Mouse (Mus musculus) embryonic stem cell, embryonic (primary cell): ENCODE results near the gene Zfp664.

Experiments used
- CTCF ChIA-PET, 4 experiments: fragments of 300-600 bp in 2 of 4; fragments of 350-600 bp in 2 of 4; sonication (Branson Sonifier 250); formaldehyde crosslinking; loops; one replicate each; lab custom pipeline; 2022; ENCODE audit warnings: inconsistent platforms in 2 of 4; lab: Charles Lee
- POLR2A ChIA-PET, 4 experiments: fragments of 300-600 bp in 2 of 4; fragments of 350-600 bp in 2 of 4; sonication (Branson Sonifier 250); formaldehyde crosslinking; loops; one replicate each; lab custom pipeline; 2022; ENCODE audit warnings: antibody characterized with exemption in 4 of 4, inconsistent platforms in 1 of 4; lab: Charles Lee

Gene Zfp664

DNA sequence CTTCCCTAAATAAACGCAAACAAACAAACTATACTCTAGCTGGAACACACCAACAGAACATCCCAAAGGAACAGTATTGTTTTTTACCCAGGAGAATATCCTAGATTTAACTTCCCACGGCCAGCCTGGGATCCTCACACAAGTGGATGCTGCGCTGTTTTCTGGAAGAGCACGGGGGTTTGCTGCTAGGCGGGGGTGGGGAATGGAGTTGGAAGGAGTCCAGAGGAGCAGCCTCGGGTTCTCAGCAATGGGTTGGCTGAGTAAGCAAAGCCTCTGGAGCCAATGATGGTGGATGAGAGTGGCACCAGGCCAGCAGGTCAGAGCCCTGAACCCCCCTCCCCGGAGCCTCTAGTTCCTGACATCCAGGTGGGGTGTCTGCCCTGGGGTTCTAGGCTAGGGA is 72.1 kb downstream of the Zfp664 start:
- ChIA-PET POLR2A (no interaction called here), CTCF (interaction anchor here in 1 of 4 experiments (0.6 kb wide), 1 partner anchor 45 kb away, joined by 4 read pairs; no protein-coding TSS in a partner anchor)

DNA sequence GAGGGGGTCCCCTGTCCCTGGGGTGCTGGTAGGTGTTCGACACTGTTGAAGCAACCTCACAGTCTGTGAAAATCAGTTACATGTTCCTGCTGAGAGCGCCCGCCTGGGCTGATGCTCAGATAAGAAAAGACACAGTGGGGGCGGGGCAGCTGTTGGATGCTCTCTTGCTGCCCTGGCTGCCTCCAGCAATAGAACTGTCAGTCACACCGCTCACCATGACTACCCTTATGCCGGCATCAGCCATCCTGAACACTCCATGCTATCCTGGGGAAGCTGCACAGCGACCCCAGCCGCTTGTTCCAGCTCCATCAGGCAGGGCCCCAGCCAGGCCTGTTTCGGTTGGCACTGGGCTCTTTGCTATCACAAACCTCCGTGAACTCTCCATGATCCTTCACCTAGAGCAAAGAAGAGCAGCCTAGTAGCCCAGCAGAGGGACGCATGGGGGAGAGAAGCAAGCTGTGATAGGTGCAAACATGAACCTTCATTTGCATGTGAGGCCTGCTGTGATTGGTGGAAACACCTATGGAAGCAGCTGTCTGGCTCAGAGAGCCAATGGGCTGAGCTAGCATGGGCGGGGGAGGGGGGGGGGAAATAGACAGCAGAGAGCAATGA is 80.8 kb downstream of the Zfp664 start:
- POLR2A ChIA-PET = interaction anchor here (0.6 to 1.4 kb wide), 7 partner anchors 22 to 391 kb away, joined by 3 to 6 read pairs (median 3); no protein-coding TSS in a partner anchor

DNA sequence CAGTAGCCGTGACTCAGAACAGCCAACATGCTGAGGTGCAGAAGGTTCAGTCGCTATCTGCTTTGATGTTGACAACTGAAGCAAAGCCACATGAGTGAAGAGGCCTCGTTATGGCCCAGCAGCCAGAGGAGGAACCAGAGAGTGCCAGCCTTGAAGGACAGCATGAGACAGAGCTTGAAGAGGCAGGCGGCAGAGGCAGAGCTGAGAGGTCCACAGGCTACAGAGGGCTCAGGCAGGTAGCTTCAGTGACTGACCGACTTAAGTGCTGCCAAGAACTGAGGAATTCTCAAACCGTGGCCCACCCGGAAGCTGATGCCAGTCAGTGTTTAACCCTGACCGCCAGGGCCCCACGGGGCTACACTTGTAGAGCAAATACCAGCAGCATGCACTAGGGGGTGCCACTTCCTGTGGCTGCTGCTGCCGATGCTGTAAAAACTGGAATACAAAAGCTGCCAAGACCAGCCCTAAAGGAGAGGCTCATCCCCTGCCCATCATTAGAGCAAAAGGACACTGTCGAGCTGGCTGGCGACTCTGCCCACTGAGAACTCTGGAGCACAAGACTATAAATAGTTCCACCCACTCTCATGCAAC is 81.4 kb downstream of the Zfp664 start:
- POLR2A ChIA-PET = interaction anchor here (0.6 to 1.4 kb wide), 8 partner anchors 9 to 392 kb away, joined by 3 to 6 read pairs (median 3); no protein-coding TSS in a partner anchor
- CTCF ChIA-PET = interaction anchor here (0.5 to 2.5 kb wide), 56 partner anchors 9 to 1420 kb away, joined by 3 to 22 read pairs (median 4); partner anchors contain the start of gene Diablo (in 1 of the 4)

More for the DNA sequence above, 80.8 kb downstream of the Zfp664 start:
- CTCF ChIA-PET = interaction anchor here (0.6 to 2.5 kb wide), 45 partner anchors 9 to 1420 kb away, joined by 3 to 22 read pairs (median 4); partner anchors contain the start of gene Diablo (in 1 of the 4)

DNA sequence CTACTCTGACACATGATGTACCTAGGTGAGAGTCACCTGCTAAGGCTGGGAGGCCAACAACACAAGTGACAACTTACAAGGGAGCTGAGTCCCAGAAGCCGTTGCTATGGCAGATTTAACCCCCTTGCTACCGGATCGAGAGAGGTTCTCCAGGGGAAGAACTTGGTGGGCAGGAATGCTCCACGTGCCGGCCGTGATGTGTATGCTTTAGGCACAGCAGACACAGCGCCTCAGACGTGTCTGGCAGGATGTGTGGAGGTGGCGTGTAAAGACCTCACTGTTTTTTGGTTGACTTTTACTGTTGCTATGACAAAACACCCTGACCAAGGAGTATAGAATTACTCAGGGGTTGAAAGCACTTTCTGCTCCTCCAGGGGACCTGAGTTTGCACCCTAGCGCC is 81.9 kb downstream of the Zfp664 start:
- ChIA-PET CTCF (interaction anchor here (0.5 to 2.5 kb wide), 47 partner anchors 8 to 581 kb away, joined by 3 to 22 read pairs (median 3); no protein-coding TSS in a partner anchor), POLR2A (interaction anchor here in 2 of 4 experiments (0.6 to 1.4 kb wide), 3 partner anchors 9 to 214 kb away, joined by 3 to 6 read pairs (median 3); no protein-coding TSS in a partner anchor)

DNA sequence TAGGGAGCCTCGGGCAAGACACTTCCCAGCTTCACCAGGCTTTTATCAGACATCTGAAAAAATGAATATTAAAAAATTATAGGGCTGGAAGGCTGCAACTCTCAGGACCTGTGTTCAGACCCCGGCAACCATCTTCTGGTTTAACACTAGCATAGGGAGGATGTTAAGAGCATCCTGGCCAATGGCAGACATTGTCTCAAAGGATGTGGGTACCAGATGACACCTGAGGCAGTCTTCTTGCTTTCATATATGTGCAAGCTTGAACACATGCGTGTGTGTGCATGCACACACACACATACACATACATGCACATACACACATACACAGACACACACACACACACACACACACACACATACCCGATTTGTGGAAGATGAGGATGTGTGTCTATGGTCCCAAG is 82.6 kb downstream of the Zfp664 start:
- CTCF ChIA-PET = interaction anchor here in 2 of 4 experiments (0.9 to 2.5 kb wide), 6 partner anchors 14 to 323 kb away, joined by 3 to 8 read pairs (median 4); no protein-coding TSS in a partner anchor
- POLR2A ChIA-PET = interaction anchor here in 1 of 4 experiments (0.6 to 0.8 kb wide), 2 partner anchors 9 to 41 kb away, joined by 3 read pairs; no protein-coding TSS in a partner anchor

DNA sequence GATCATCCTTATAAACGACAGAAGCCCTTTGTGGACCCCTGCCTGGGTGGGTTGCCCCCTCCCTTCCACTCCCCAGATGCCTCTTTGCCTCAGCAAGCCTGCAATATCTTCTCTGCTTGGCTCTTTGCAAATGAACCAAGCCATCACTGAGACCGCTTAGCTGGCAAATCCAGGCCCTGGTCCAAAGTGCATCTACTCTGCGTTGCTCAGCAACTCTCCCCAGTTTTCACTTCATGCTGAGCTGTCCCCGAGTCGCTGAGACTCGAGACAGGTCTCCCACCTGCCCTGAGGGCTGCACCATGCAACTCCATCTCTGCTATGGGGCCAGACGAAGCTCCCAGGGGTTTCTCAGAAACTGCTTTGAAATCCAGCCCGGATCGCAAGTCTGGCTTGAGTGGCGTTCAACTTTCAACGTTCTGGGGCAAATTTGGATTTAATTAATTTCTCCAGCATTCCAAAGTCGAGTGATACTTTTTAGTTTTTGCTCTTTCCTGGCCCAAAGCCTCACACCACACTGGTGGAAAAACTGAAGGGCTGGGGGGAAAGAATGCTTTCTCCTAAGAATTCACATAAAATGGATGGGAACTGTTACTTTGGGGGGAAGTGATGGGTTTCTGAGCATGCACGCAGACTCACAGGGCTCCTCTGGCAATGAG is 88.3 kb downstream of the Zfp664 start:
- ChIA-PET POLR2A (interaction anchor here in 2 of 4 experiments (0.6 kb wide), 2 partner anchors 47 to 59 kb away, joined by 3 read pairs; no protein-coding TSS in a partner anchor), CTCF (interaction anchor here (0.5 to 1.8 kb wide), 15 partner anchors 9 to 417 kb away, joined by 3 to 6 read pairs (median 3); no protein-coding TSS in a partner anchor)

- ChIA-PET CTCF (interaction anchor here (0.5 to 1.8 kb wide), 11 partner anchors 8 to 417 kb away, joined by 3 to 6 read pairs (median 3); no protein-coding TSS in a partner anchor), POLR2A (interaction anchor here in 2 of 4 experiments (0.6 to 0.7 kb wide), 2 partner anchors 26 to 46 kb away, joined by 3 read pairs; no protein-coding TSS in a partner anchor)
Measured at GRCm38 (mm10) chr5:124951333-124951732, 88.8 kb downstream of the Zfp664 start.
